Mouse (Mus musculus): ENCODE results near the gene Ttll12. TPM values are rescaled to one million over a fixed set of nuclear protein-coding genes. Genes with fewer than 3 reads are reported as not detected.

The Ttll12 gene
- total RNA-seq, 2 experiments from 2014 or later, result 3.6 to 4.0 TPM

DNA sequence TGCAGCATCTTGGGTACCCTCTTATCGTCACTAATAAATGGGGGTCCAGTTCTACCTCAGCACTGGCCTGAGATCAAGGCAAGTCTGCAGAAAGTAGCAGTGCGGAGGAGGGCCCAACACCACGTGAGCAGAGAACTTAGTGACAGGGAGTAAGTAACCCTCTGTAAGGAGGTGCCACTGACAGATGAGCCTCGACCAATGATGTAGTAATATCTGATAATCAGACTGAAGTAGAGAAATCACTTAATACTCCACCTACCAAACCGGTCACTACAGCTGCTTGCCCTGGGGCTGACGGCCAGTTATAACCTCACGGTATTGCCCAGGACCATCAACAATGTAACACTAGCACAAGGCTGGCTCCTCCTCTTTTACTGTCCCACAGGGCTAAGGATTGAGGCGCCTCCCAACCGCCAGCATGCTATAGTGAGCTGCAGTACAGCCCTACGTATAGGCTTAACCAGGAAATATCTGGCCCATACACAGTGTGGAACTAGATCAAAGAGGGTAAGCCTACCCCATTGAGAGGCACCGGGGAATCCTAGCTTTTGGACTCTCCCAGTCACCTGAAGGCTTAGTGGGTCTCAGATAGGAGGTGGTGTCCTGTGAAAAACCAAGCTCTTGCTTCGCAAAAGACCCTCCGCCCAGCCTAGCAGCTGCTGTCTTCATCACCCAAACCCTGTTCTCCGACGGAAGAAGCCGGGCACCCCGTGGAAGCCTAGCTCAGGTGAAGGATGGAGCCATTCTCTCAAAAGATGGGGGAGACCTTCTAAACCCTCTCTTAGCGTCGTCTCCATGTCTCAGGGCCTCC, 1.1 kb downstream of the Ttll12 start:
- no peak for DNase-seq (ENCODE audit: low spot score)

DNA sequence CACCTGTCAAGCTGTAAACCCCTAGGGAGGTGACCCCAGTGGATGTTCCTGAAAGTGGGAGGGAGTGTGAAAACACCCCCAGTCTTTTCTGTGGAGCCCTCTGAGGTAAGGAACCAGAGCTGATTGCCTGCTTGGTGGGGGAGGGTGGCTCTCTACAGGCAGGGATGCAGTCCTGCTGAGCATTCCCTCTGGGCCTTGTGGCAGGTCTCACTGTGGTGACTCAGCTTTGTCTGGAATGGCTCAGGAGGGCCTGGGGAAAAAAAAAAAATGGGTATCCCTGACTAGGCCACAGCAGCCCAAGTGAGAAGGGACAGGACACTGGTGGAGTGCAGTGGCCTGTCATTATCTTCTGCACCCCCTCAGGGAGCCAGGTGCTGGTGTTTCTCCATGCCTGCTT, 1.8 kb downstream of the Ttll12 start:
- DNase-seq (ENCODE audit: low spot score), result no peak

- no peak for DNase-seq (ENCODE audit: low spot score)
These were observed 2.4 kb downstream of the Ttll12 start for GRCm38 (mm10) chr15:83592260-83593188.

DNA sequence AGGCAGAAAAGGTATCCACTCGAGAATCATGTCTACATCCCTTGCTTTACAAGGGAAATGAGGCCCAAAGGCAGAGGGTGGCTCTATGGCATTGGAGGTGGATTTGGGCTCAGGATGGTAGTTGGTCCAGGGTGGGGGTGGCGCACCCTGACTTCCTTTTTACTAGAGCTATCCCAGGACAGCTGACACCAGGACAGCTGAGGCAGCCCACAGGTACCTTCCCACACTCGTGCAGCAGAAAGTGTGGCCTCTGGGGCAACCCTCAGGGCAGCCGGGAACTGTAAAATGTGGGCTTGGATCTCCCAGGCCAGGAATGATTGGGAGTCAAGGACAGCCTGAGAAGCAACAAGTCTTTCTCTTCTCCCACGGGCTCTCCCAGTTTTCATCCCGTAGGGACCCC, 3.2 kb downstream of the Ttll12 start:
- DNase-seq (ENCODE audit: low spot score), result no peak

- no peak for DNase-seq (ENCODE audit: low spot score)
These were observed 4.1 kb downstream of the Ttll12 start for GRCm38 (mm10) chr15:83590841-83591240.

DNA sequence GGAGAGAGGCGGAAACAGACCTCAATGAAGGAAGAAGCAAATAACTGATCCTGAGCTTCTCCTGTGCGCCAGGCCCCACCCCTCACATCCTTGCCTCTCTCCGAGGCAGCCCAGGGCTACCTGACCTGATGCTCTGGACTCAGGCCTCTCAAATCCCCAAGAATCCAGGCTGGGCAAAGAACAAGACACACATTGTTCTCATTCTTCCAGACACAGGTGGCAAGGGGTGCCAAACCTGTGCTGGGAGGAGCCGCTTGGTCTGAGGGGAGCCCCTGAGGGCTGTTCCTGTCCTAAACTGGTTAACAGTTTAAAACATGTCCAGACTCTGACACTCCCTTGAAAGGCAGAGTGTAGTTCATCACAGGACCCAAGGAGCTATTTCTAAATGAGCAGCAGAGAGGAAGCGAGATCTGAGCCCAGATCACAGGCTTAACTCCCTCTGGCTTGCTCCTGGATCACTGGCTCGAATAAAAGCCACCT, 10.2 kb downstream of the Ttll12 start:
- DNase-seq (ENCODE audit: low spot score), result no peak

DNA sequence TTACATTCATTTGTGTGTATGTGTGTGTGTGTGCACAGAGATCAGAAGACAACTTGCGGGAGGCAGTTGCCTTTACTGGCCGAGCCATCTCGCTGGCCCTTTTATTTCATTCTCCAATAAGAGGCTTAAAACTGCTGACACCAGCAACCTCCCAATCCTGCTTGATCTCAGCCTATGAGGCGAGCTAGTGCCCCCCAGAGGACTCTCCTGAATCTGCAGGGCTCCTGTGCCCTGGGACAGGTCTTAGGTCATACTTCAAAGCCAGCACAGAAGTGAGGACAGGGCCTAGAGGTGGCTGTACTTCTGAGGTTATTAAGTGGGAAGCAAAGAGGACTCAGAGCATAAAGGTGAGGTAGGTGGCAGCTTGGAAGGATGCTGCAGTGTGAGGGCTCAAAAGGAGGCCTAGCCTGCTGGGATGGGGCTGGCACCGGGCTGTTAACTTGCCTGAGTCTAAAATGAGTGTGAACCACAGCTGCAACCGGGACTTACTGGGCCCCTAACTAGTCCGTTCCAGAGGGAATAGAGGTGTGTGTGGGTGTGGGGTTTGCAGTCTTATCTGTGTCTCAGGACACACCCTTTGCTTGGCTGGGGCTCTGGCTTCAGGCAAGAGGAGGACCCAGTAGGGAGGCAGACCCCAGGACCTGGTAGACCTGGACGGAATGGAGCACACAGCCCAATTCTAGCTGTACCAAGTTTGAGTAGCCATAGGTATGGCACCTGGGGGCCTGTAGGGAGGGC, 11.4 kb downstream of the Ttll12 start:
- DNase-seq (ENCODE audit: low spot score), result peak; percentile 67

DNA sequence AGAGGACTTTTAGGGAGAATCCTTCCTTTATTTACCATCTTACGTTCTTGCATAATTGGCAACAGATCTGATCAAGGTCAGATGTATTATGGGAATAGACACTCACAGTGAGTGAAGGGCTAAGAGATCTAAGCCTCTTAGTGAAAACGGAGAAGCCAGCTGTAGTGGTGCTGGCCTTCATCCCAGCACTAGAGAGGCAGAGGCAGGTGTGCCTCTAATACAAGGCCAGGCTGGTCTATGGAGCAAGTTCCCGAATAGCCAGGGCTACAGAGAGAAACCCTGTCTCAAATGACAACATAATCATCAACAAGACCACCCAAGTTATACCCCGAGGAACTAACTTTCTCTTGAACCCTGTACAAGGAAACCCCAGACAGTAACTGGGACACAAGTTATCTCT, 12.0 kb downstream of the Ttll12 start:
- DNase-seq (ENCODE audit: low spot score), result peak; percentile 30

DNA sequence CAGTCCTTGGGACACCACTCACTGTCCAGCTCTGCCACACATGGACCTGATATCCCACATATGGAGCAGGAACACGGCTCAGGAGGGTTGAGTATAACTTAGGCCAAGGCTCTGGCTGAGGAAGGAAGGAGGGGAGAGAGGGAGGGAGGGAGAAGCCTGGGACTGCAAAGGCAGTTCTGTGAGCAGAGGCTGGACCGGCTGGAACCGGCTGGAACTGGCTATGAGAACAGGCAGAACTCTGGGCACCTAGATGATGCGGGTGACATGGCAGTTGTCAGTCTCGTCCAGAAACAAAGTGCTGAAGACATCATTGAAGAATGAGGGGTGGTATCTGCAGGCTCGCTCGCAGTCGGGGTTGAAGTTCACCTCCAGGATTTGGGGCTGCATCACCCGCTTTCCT, 18.3 kb downstream of the Ttll12 start:
- DNase-seq (ENCODE audit: low spot score), result no peak

DNA sequence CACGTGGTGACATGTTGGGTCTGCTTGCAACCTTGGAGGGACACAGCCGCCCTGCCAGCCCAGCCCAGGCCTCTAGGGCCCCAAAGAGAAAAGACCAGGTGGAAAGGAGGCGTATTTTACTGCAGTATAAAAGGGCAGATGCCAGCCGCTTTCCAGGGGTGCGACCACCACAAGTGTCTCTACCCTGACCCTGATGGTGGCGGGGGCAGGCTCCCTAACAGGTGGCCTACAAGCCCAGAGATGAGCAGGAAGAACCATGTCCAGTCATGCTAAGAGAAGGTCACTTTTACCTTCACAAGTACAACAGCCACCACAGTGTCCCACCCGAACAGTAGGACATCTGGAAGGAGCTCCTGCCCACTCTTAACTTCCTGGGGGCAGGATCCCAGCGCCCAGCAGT, 19.4 kb downstream of the Ttll12 start:
- DNase-seq (ENCODE audit: low spot score), result no peak

DNA sequence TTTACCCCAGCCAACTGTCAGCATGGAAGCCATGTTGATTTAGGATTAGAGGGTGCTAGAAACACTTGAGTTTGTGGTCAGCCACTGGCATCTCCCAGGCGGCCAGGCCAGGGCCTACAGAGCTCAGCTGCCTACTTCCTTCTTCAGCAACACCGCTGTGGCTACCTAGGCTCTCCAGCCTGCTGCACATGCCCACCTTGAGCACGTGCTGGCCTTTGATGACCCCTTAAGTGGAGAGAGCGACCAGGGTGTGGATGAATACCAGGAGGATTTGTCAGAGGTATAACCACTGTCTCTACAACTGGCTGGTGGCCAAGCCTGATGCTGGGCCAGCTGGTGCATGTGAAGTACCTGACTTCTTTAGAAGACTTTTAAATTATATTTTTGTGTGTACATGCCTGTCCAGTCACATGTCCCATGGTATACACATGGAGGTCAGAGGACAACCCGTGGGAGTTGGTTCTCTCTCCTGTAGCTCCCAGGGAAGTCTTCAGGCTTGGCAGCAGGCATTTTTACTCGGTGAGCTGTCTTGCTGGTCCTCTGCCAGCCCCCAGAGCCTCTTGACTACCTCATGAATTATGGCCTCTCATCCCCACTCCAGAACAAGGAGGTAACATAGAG, 20.1 kb downstream of the Ttll12 start:
- DNase-seq (ENCODE audit: low spot score), result no peak

DNA sequence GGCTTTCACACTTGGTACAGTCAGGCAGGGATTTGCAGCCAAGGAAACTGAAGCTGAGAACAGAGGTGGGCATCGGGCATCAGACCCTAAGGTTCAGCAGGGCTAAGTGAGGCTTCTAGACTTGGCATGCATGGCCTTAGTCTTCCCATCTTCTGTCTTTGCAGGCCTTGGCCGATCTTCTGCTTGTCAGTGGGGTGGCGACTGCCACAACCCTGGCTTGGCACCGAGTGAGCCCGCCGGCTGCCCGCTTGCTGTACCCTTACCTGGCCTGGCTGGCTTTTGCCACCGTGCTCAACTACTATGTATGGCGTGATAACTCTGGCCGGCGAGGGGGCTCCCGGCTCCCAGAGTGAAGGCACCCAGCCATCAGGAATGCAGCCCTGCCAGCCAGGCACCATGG, 21.4 kb downstream of the Ttll12 start:
- no peak for DNase-seq (ENCODE audit: low spot score)

DNA sequence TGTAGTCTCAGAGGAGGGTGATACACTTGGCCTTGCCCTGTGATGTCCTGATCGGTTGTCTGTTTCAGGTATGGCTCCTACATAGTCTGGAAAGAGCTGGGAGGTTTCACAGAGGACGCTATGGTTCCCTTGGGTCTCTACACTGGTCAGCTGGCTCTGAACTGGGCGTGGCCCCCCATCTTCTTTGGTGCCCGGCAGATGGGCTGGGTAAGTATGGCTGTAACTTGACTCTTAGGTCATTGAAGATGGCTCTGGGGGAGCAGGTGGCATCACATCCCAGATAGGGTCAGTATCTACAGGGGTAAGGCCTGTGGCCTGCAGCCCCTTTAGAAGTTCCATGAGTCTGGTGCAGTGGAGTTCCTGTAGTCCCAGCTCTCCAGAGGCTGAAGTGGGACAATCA, 22.8 kb downstream of the Ttll12 start:
- no peak for DNase-seq (ENCODE audit: low spot score)

- no peak for DNase-seq (ENCODE audit: low spot score)
These were observed 23.3 kb downstream of the Ttll12 start for GRCm38 (mm10) chr15:83571636-83572035.

DNA sequence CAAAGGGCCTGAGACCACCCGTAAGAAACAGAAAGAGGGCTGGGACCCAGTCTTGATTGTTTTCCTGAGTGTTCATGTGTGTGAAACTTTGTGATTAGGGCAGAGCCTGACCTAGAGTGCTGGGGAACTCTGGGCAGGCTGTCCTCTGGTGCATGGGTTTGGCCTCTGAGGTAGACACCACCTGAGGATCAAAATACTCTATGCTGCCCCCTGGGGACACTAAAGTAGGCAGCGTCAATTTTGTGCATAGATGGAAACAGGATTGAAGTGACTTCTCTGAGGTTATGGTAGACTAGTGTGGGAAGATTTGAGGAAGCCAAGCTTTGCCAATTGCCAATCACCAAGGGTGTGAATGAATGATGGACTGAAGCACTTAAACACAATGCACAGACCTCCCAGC, 24.3 kb downstream of the Ttll12 start:
- DNase-seq (ENCODE audit: low spot score), result no peak

DNA sequence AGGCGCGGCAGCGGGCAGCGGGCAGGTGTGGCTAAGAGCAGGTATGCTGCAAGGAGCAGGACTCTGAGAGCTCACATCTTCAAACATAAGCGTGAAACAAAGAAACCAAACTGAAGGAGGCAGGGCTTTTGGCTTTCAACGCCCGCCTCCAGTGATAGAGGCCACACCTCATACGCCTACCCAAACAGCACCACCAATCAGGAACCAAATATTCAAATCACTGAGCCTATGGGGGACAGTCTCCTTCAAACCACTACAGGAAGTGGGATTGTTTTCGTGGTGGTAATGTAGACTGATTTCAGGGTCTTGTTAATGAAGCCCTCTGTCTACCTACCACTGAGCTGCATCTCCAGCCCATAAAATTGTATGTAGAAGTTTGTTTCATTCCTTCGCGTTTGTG, 25.3 kb downstream of the Ttll12 start:
- DNase-seq (ENCODE audit: low spot score), result no peak

DNA sequence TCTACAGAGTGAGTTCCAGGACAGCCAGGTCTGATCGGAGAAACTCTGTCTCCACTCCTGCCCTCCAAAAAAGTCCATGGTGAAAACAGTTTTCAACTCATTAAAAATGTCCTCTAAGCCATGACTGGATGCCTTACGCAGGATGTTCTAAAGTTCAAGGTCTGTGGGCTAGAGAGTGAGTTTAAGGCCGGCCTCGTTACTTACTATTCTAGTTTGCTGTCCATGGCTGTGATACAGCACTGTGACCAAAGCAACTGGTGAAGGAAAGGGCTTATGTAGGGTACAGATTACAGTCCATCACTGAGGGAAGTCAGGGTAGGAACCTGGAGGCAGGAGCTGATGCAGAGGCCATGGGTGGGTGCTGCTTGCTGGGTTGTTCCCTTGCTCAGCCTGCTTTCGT, 26.4 kb downstream of the Ttll12 start:
- DNase-seq (ENCODE audit: low spot score), result no peak

GRCm38 (mm10) chr15:83567728-83568127, 27.2 kb downstream of the Ttll12 start:
- DNase-seq (ENCODE audit: low spot score), result no peak

- no peak for DNase-seq (ENCODE audit: low spot score)
These were observed 29.0 kb downstream of the Ttll12 start for GRCm38 (mm10) chr15:83566006-83566405.

DNA sequence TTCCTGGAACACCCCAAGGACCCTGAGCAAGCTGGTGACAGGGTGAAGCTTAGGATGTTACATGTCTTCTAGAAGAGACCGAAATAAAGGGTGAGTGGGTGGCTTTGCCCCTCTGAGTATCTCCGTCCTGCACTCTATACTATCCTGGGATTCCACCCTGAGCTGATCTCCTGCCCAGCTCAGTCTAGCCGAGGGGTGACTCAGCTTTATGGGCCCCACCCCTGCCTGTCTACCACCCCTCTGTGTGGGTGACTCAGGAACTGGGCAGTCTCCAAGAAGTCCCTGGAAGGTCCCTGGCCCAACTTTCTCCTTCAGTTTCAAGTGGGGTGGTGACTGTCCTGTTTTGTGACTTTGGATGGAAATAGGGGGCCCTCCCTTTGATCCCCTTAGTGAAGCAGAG, 29.5 kb downstream of the Ttll12 start:
- DNase-seq (ENCODE audit: low spot score), result peak; percentile 65
